Mouse (Mus musculus) heart, adult 18-20 months (tissue): ENCODE results near the gene Ttyh2. TPM values are rescaled to one million over a fixed set of nuclear protein-coding genes. Genes with fewer than 3 reads are reported as not detected.

Source experiments
- DNase-seq, 2 experiments: peaks; one replicate each; pipeline ENCODE4 v3.0.0; 2021 to 2022; ENCODE audit warnings: mixed read lengths in 1 of 2
- long read RNA-seq, 2 experiments: library from polyadenylated mRNA; stranded (forward); transcript quantifications; one replicate each; pipeline ENCODE4 v2.0.0; 2021
- total RNA-seq, 2 experiments: library from RNA; stranded (reverse); gene quantifications; 2 replicates each; pipeline ENCODE4 v1.2.3; 2021

The Ttyh2 gene
- total RNA-seq = 1 to 10 TPM; 3.5 to 4.1 TPM
- long read RNA-seq, experiment 1, partial matches to known transcripts = 3 of 4 reads
- long read RNA-seq, experiment 1, other reads (novel, unspliced or antisense) = 1 of 4 reads
- long read RNA-seq, experiment 2, partial matches to known transcripts = 4 of 5 reads
- long read RNA-seq, experiment 2, other reads (novel, unspliced or antisense) = 1 of 5 reads

DNA sequence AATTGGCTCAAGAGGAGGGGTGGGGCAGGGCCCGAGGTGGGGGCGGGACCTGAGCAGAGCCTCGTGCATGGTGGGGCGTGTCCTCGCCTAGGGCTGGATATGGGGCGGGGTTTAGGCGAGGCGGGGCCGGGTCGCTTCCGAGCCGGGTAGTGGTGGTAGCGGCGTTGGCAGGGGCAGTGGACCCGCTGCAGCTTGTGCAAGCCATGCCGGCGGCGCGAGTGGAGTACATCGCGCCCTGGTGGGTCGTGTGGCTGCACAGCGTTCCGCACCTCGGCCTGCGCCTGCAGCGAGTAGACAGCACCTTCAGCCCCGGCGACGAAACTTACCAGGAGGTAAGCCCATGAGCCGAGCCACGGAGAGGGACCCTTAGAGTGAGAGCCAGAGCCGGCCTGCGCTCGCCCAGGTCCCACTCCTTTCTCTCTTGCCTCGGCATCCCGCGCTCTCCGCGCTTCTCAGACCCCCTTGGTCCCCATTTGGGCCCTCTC, at the start of gene Ttyh2:
Ttyh2 (plus strand) TSS at position 91 of the 485 bp plus-strand sequence.
- DNase-seq = peak; percentile 81 to 89

GRCm38 (mm10) chr11:114626071-114626690, 49.0 kb upstream of the Ttyh2 start:
- no peak for DNase-seq

- no peak for DNase-seq
Measured at GRCm38 (mm10) chr11:114627036-114627435, 48.2 kb upstream of the Ttyh2 start.

DNA sequence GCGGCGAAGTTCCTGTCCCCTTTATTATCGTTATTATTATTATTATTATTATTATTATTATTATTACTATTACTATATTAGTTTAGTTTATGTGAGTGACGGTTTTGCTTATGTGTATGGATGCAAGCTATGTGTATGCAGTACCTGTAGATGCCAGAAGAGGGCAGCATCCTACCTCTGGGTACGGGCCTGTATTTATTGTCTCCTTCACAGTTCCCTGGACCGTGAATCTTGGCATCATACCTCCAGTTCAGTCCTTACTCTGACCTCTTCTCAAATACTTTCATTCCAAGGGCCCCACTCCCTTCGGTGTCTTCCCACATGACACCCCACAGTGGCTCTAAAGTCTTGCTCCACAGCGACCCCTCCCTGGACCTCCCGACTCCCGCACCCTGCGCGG, 47.2 kb upstream of the Ttyh2 start:
- DNase-seq = no peak

DNA sequence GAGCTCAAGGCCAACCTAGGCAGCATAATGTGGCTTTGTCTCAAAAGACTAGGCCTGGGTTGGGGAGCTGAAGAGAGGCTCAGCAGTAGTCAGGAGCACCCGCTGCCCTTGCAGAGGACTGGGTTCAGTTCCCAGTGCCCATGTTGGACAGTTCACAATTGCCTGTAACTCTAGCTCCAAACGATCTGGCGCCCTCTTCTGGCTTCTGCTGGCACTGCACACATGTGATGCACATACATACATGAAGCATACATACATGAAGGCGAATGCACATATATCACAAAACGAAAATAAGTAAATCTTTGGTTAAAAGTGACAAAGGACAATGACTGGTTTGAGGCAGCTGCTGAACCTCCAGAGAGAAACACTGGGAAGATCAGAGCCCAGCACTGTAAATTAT, 45.2 kb upstream of the Ttyh2 start:
- DNase-seq = no peak

GRCm38 (mm10) chr11:114632266-114632665, 43.0 kb upstream of the Ttyh2 start:
- DNase-seq = no peak

DNA sequence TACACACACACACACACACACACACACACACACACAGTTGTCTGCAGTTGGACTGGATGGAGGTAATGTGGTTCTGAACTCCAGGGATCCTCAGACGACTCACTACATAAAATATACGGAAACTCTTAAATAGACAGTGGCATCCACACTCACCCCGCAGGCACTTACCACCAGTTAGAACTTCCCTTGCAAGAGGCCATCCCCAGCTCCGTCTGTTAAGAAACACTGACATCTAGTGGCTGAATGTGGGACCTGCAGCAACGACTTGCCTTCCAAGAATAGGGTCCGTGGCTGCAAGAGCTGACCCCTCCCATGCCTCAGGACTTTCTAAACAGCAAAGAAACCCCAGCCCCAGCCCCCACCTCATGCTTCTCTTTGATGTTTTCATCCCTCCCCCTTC, 38.9 kb upstream of the Ttyh2 start:
- DNase-seq = peak; percentile 61 to 88

DNA sequence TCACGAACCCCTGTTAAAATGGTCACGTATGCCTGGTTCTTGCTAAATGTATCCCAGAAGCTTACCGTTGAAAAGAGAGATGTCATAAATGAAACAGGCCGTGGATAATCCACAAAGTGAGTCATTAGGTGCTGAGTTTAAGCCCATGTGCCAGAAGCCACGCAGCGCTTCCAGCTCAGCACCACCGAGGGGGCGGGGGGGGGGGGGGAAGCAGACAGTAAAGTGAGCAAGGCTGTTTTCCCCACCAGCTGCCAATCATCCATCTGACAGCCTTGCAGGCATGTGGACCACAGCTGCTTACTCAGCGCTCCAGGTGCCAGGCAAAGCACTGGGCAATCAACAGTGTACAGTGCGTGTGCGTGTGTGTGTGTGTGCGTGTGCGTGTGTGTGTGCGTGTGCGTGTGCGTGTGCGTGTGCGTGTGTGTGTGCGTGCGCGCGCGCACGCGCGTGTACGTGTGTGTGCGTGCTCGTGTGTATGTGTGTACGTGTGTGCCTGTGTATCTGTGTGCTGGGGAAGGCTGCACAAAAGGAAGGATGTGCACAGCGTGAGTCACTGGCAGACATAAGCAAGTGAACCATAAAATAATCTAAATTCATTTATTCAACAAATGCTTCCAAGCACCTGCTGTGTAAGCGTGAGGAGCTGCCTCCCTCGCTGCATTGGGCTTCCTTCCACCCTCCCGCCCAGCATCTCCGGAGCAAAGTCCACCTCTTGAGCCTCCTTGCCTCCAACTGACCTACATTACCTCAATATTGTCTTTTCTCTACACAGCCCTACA, 38.3 kb upstream of the Ttyh2 start:
- DNase-seq = no peak

GRCm38 (mm10) chr11:114638647-114639290, 36.5 kb upstream of the Ttyh2 start:
- DNase-seq = no peak

DNA sequence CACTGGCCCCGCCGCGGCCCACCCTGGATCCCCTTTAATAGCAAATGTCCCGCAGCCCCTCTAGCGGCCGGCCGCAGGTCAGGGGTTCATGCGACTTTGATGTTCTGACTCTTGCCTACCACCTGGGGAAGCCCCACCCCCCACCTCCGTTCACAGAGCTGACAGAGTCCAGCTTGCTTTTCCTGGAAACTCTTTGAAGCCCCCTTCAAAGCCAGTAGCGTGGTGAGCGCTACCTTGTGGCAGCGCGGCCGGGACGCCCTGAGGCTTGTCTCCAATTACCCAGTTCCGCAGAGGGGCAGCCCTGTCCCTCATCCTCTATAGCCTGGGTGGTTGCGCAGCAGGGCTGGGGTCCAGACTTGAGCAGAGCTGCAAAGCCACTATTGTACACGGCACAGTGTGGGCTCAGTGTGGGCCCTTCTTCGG, 35.5 kb upstream of the Ttyh2 start:
- no peak for DNase-seq

DNA sequence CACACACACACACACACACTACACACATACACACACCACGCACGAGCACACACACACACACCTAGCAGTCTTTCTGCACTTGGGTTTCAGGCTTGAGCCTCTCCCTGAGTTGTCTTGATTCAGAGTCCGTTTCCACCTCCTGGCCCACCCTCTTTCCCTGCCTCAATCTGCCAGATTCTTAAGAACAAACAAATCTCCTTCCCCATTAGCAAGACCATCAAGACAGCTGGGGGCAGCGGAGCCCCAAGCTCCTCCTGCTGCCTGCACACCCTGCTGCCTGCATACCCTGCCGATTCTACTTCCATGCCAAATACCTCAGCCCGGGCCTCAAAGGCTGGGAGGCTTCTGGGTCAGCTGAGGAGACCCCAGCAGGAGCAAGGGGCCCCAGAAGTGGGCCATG, 34.6 kb upstream of the Ttyh2 start:
- DNase-seq = no peak

DNA sequence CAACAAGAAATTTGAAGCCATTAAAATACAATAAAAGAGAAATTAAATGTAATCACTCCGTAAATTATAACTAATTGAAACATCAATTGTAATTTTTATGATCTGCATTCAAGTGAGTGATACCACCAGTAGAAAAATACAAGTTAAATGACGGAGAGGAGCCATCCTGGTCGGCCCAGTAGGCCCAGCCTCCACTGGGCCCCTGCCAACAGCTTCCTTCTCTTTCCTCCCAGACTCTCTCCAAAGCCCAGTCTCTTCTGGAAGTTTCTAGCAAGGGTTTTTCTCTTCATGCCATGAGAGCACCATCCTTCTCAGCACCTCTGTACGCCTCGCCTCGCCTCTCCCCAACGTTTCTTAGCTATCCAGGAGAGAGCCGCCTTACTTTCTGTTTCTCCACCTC, 34.1 kb upstream of the Ttyh2 start:
- DNase-seq = no peak

GRCm38 (mm10) chr11:114642184-114642583, 33.0 kb upstream of the Ttyh2 start:
- DNase-seq = no peak

GRCm38 (mm10) chr11:114642926-114643325, 32.3 kb upstream of the Ttyh2 start:
- no peak for DNase-seq

- no peak for DNase-seq
Measured at GRCm38 (mm10) chr11:114644122-114644521, 31.1 kb upstream of the Ttyh2 start.

GRCm38 (mm10) chr11:114649510-114649909, 25.7 kb upstream of the Ttyh2 start:
- DNase-seq = no peak

- DNase-seq = no peak
Measured at GRCm38 (mm10) chr11:114652531-114652930, 22.7 kb upstream of the Ttyh2 start.

DNA sequence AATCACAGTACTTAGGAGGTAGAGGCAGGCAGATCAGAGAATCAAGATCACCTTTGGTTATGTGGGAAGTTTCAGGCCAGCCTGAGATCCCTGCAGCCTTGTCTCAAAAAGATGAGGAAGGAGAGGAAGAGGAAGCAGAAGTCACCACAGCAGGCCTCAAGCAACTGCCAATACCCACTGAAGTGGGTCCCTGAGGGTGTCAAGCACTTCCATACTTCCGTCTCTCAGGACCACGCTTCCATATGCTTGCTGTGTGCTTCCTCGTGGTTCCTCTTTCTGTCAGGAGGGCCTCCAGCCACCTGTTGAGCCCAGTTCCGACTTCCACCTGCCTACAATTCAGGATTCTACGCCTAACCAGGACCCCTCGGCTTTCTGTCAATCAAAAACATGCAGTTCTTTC, 21.6 kb upstream of the Ttyh2 start:
- no peak for DNase-seq

GRCm38 (mm10) chr11:114654552-114654951, 20.7 kb upstream of the Ttyh2 start:
- no peak for DNase-seq

GRCm38 (mm10) chr11:114655350-114656008, 19.8 kb upstream of the Ttyh2 start:
- DNase-seq = no peak

DNA sequence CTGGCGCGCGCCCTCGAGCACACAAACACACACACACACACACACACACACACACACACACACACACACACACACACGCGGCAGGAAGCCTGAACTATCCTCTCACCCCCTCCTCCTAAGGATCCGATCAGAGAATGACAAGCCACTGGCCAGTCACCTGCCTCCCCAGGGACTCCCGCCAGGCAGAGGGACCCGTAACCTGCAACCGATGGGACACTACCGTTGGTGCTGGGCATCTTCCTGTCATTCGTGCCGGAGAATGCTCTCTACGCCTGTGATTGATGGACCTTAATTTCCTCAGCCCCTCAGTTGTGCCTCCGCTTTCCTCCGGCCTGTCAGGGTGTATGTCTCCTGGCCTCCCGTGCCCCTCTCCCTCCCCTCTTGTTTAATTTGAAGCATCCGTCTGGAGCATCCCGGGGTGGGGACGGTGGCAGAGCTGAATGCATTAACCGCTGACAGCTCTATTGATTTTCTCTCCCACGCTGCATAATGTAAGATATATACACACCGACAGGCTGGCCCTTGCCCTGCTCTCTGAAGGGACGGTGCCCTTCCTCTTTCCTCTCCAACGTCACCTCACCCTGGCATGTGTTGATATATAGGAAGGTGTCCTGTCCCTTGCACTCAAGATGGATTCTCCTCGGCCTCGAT, 18.1 kb upstream of the Ttyh2 start:
- no peak for DNase-seq

DNA sequence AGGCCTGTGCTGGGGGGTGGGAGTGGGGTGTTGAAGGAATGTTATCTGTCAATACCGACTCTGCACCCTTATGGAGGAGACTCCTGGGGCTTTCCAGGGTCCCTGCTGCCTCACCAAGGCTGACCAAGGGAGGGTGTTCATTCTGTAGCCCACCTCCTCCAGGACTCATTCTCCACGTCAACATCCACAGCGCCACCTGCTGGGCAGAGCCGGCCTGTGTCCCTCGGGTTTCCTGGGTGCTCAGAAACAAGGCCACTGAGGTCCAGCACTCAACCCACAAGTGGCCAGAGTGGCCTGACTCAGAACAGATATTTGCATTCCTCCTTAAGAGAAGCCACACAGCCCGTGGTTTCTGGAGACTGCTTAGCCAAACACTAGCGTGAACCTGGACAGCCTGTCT, 17.5 kb upstream of the Ttyh2 start:
- peak in 1 of 2 experiments; percentile 59 for DNase-seq
